Mouse (Mus musculus) T-helper 17 cell (primary cell): ENCODE results near the gene Phkg1.
"Not testable (repeated sequence)": the region's sequence is repeated elsewhere in the genome, so short reads cannot be mapped to it uniquely, and the experiment has no call there.

Experiments used
- in situ Hi-C, 2 experiments: fragments of 300-600 bp; cut with MboI, MseI; formaldehyde crosslinking; loops; 1 replicate in 1 of 2; 2 replicates in 1 of 2; pipeline ENCODE4 v1.15.1; 2025; ENCODE audit warnings: high pct_unique_total_duplicates in 2 of 2

Gene Phkg1

GRCm38 (mm10) chr5:129898449-129898848 is at the start of gene Phkg1:
Gene Phkg1, minus strand, starts transcription at chr5:129898549.
- in situ Hi-C loops, result no loop called here

DNA sequence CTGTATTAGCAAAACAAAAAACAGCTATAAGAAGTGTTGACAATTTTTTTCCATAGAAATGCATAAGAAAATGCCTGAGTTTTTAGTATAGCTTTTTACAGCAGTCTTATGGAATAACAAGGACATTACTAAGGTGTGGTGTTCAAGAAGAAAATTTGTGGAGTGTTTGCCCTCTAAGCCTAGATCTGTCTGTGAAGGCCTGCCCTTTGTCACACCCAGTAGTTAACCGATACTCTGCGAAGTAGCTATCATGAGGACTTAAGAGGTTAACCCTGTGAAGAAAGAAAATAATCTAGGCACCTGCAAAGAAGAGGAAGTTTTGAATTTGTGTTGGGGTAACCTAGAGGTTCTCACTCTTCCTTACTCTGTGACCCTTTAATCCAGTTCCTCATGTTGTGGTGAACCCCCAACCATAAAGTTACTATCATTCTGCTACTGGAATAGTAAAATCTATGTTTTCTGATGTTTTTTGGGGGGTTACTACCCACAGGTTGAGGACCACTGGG is 49.2 kb upstream of the Phkg1 start:
- in situ Hi-C loops, result no loop called here

DNA sequence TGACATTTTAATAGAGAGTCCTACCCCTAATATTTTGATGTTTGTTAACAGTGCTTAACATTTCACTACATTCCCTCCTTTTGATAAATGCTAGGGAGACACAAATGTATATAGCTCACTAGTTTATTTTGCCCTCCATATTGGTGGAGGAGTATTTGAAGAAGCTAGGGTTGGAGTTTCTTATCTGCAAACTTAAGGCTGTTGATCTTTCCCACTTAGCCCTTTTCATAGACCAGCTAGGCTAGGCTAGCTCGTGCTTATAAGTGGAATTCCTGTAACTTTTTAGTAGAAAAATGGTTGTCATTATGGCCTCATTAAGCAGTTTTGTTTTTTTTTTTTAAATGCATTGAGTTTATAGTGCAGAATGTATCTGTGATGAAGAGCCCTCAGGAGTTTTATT is 45.1 kb upstream of the Phkg1 start:
- in situ Hi-C loops, result no loop called here

GRCm38 (mm10) chr5:129942073-129942939 is 44.0 kb upstream of the Phkg1 start:
- in situ Hi-C loops, result not testable (repeated sequence)

DNA sequence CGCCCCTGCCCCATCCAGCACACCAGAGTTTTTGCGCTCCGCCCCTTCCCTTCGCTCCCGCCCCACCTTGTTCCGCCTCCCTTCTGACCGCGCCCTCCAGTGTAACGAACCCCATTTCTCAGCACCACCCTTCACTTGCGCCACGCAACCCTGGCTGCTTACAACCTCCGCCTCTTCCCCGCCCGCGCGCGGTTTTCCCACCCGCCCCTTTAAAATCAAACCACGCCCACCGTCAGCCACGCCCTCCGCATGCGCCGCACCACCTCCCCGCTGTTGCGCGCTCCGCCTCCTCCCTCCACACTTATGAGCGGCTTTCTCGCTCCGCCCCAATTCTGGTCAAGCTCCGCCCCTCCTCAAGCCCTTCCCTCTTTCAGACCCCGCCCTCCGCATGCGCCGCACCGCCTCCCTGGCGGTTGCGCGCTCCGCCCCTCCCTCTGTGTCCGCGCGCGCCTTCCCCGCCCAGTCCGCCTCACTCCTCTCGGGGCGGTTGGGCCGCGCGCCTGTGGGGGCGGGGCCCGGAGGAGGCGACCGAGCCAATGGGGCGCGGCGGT is 43.2 kb upstream of the Phkg1 start, which contains the start of gene Vkorc1l1:
TSS of gene Vkorc1l1 (plus strand) at position 476 of the 551 bp plus-strand sequence.
- in situ Hi-C loops, result no loop called here

DNA sequence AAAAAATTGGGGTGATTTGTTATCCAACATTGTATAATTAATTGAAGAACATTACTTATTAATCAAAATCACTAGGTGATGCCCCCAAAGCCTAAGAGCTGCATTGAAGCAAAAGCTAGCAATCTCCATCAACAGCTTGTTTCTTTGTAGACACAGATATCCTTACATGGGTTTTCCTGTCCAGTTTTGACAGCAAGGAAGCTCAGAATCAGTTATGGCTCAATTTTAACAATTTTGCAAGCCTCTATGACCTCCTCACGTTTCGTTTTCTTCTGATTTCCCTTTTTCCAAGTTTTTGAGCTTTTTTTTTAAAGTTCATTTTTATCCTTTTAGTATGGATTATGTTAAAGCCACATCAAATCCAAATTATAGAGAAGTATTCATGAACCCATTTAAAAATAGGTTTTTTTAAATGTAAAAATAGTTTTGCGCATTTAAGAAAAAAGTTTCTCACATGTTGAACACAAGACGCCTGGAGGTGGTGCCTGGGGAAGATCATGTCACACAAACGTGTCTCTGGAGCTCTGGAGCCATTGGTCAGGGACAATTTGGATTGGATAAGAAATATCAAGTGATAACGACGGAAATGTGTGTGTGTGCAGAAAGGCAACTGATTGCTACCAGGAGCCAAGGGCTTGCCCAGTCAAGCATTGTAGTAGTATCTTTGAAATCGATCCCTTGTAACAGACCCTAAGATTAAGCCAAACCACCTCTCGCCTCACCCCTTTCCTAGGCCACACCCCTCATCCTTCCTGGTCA is 42.6 kb upstream of the Phkg1 start:
- in situ Hi-C loops, result no loop called here

DNA sequence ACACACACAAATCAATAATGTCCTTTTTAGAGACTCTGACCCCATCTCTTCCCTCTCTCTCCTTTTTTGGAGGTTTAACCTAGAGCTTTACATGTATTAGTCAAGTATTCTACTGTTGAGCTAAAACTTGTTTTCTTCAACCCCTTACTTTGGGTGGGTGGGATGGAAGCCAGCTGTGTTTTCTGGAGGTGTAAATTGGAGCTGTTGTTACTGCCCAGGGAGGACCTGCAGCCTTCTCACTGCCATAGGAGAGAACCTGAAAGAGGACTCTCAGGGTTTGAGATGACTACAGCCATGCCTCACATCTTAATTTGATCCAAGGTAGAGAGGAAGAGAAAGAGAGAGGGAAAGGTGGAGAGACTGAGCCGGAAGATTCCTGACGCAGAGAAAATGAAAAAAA is 41.9 kb upstream of the Phkg1 start:
- in situ Hi-C loops, result no loop called here

DNA sequence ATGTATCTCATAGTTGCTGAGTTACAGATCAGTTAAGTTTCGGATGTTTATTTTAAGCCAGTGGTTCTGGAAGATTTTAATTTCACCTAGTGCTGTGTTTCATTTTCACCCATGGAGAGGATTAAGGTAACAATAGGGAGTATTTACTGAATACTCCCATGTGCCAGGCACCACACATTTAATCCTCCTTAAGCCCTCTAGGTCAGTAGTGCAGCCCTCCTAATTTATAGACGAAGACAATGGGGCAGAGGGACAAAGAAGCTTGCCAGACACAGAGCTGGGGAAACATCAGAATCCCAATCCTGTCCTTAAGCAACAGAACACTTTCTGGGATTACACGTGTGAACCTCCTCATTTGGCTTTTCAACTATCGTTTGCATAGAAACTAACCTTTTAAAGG is 38.6 kb upstream of the Phkg1 start:
- in situ Hi-C loops, result no loop called here

- in situ Hi-C loops, result loop anchor here (5.0 kb wide), 2 partner anchors 67 to 138 kb away; no protein-coding TSS in a partner anchor
Observed at GRCm38 (mm10) chr5:129929924-129930855, 31.8 kb upstream of the Phkg1 start.

DNA sequence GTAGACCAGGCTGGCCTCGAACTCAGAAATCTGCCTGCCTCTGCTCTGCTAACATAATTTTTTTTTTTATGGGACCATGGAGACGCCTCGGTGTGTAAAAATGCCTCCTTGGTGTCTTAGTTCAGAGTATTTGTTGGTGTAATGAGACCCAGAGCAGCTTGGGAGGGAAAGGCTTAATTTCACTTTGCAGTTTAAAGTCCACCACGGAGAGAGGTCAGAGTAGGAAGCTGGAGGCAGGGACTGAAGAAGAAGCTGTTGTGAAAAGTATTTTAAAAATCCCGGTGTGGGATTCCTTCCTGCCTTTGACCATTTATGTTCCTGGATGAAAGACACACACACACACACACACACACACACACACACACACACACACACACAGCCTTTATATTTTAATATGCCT is 27.6 kb upstream of the Phkg1 start:
- in situ Hi-C loops, result loop anchor here in 1 of 2 experiments (5.0 kb wide), 1 partner anchor 71 kb away; no protein-coding TSS in a partner anchor

- in situ Hi-C loops, result loop anchor here in 1 of 2 experiments (5.0 kb wide), 1 partner anchor 72 kb away; no protein-coding TSS in a partner anchor
Observed at GRCm38 (mm10) chr5:129924820-129925452, 26.6 kb upstream of the Phkg1 start.

DNA sequence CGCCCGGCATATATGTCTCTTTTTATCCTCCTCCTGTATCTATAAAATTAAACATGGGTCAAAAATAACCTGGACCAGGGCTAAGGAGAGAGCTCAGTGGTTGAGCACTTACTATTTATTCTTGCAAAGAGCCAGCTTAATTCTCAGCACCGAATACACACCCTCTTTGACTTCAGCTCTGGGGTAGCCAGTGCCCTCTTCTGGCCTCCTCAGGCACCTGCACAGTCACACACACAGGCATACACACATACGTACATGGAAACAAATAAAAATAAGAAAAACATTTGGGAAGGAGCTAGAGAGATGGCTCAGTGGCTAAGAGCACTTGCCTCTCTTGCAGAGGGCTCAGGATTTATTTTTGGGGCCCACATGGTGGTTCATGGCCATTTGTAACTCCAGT is 23.6 kb upstream of the Phkg1 start:
- in situ Hi-C loops, result no loop called here

DNA sequence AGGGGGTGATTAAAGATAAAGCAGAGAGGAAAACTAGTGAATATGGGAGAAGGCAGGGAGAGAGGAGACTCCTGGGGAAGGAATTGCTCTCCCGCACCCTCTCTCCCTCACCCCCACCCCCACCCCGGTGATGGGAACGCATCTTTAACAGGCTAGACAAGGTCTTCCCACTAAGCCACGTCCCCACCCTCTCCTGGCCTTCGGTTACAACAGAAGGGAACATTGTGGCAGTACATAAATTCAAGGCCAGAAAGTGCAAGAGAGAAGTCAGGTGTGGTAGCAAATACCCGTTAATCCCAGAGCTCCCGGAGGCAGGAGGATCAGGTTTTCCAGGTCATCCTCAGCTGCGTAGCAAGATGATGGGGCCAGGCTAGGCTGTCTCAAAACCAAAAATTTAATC is 21.0 kb upstream of the Phkg1 start:
- in situ Hi-C loops, result no loop called here

DNA sequence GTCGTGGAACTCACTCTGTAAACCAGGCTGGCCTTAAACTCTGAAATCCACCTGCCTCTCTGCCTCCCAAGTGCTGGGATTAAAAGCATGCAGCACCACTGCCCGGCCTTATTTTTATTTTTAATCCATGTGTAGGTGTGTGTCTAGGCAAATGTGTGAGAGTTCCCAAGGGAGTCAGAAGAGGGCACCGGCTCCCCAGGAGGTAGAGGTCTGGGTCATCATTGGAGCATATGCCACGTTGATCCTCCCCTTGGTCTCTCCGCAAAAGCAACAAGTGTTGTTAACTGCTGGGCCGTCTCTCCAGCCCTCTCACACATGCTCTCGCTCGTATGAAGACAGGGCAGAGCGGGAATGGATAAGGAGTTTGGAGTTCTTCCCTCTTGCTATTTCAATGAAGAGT is 20.4 kb upstream of the Phkg1 start:
- in situ Hi-C loops, result no loop called here

DNA sequence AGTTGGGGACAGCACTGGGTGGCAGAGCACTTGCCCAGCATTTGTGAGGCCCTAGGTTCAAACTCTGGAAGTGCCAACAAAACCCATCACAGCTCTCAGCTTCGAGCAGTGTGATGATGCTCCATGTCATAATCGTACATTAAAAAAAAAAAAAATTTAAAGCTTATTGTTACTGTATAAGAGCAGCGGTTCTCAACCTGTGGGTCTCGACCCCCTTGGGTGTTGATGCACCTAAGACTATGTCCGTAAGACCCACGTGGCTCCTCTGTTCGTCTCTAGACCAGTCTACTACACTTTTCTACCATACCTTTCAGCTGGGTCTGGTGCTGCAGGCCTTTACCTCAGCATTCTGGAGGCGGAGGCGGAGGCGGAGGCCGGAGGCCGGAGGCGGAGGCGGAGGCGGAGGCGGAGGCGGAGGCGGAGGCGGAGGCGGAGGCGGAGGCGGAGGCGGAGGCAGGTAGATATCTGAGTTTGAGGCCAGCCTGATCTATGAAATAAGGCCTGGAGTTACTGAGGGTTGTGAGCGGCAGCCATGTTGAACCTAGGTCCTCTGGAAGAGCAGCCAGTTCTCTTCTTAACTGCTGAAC is 19.8 kb upstream of the Phkg1 start:
- in situ Hi-C loops, result no loop called here

DNA sequence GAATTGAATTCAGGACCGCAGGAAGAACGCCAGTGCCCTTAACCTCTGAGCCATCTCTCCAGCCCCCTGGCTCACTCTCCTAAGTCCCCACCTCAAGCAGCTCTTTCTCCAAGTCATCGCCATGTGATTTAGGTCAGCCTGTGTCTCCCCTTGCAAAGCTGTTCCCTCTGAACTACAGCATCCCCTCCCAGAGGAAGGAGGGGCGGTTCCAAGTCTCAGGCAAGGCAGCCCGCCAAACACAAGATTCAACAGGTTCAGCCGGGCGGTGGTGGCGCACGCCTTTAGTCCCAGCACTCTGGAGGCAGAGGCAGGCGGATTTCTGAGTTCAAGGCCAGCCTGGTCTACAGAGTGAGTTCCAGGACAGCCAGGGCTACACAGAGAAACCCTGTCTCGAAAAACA is 17.1 kb upstream of the Phkg1 start:
- in situ Hi-C loops, result not testable (repeated sequence)

GRCm38 (mm10) chr5:129914024-129914423 is 15.7 kb upstream of the Phkg1 start:
- in situ Hi-C loops, result no loop called here

GRCm38 (mm10) chr5:129909591-129909990 is 11.2 kb upstream of the Phkg1 start:
- in situ Hi-C loops, result no loop called here

DNA sequence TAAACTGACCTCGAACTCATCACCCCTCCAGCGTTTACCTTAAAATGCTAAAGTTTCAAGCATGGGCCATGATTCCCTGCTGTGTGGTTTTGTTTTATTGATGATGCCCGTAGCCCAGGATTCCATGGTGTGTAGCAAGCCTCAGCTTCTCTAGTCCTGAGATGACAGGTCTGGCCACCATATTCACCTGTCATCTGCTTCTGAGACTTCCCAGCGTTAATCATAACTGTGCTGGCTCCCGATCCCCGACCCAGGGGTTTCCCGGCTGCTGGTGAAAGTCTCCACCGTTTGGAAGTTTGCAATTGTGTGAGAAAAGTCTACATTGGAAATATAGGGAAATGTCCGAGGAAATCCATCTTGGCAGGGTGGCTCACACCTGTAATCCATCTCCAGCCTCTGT is 10.8 kb upstream of the Phkg1 start:
- in situ Hi-C loops, result no loop called here
